Mouse (Mus musculus): ENCODE results near the gene Sema4d. TPM values are rescaled to one million over a fixed set of nuclear protein-coding genes. Genes with fewer than 3 reads are reported as not detected.
A peak's percentile ranks its signal among the peaks of the same experiment; 100 is the strongest.

Sema4d gene
- polyA plus RNA-seq, 1 experiment, result 3.1 TPM

DNA sequence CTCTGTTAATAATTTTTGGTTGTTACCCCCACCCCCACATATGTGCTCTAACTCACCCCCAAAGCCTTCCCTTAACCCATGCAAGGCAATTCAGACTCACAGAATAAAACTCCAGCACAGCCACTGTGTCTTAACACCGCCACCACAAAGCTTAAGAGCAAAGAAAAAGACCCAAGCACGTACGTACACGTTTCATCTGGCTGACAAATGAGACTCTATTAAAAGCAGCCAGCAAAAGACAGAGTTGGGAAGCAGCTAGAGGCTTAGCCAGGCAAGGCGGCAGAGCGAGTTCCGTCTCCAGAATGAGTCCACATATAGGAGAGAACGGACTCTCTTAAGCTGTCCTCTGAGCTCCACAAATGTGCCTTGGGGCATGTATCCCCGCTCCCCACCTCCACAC, 37.5 kb downstream of the Sema4d start:
- Histone ChIP-seq H3K4me1 (ENCODE audit: control insufficient read depth, insufficient read depth, low read length) (no peaks in the 10 kb centered on the region), H3K27ac (ENCODE audit: insufficient read depth, low read length) (no peak overlapping the region), H3K4me3 (ENCODE audit: insufficient read depth, low read length) (no peak overlapping the region)
- TF ChIP-seq POLR2A (IDR thresholded peaks at IDR 0.05; ENCODE audit: low read depth, low read length), result no peak
- no peak for TF ChIP-seq CTCF (IDR thresholded peaks at IDR 0.05; ENCODE audit: borderline replicate concordance, insufficient read depth, low read length)

DNA sequence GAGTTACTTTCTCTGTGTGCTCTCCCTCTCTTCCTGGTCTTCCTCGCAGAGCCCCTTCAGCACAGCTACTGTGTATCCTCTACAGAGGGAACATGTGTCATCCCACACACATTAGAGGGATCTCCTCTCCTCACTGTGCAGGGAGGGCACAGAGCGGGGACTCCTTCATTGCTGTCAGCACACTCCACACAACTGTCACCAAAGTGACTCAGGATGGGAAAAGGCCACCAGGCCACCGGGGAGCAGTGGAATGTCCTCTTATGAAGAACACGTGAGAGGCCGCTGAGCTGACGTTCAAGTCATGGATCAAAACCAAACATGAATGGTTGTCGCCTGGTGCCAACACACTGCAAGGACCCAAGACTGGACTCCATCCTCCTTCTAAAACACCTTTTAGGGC, 38.0 kb downstream of the Sema4d start:
- no peak for TF ChIP-seq POLR2A (IDR thresholded peaks at IDR 0.05; ENCODE audit: low read depth, low read length)
- no peak for TF ChIP-seq CTCF (IDR thresholded peaks at IDR 0.05; ENCODE audit: borderline replicate concordance, insufficient read depth, low read length)
- H3K27ac ChIP-seq (ENCODE audit: insufficient read depth, low read length), result no peak overlapping the region
- H3K4me1 ChIP-seq (ENCODE audit: control insufficient read depth, insufficient read depth, low read length), result no peaks in the 10 kb centered on the region
- H3K4me3 ChIP-seq (ENCODE audit: insufficient read depth, low read length), result no peak overlapping the region

DNA sequence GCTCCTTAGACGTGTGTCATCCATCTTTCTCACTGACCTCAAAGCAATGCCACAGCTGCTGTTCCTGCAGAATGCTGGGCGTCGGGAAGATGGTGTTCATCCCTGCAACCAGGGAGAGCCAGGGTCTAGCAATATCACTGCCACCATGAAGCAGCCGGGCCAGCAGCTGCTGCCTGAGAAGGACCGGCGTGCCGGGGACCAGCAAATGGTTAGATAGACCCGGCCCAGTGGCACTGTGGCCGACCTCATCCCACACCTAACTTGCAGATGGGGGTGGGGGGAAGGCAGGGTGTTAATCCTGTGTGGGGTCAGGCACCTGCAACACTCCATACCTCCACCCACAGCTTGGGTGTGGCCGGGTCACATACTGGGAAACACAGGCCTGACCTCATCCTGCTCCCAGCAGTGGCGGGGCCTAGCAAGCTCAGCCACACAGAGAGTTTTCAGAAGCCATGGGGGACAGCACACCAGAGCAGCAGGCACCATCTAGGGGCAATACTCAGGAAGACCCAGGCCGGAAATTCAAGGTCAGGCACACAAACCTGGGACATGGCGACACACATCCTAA, 38.9 kb downstream of the Sema4d start:
- no peak overlapping the region for H3K27ac ChIP-seq (ENCODE audit: insufficient read depth, low read length)
- H3K4me1 ChIP-seq (ENCODE audit: control insufficient read depth, insufficient read depth, low read length), result no peaks in the 10 kb centered on the region
- no peak overlapping the region for H3K4me3 ChIP-seq (ENCODE audit: insufficient read depth, low read length)
- TF ChIP-seq CTCF (IDR thresholded peaks at IDR 0.05; ENCODE audit: borderline replicate concordance, insufficient read depth, low read length) (no peak), POLR2A (IDR thresholded peaks at IDR 0.05; ENCODE audit: low read depth, low read length) (no peak)

DNA sequence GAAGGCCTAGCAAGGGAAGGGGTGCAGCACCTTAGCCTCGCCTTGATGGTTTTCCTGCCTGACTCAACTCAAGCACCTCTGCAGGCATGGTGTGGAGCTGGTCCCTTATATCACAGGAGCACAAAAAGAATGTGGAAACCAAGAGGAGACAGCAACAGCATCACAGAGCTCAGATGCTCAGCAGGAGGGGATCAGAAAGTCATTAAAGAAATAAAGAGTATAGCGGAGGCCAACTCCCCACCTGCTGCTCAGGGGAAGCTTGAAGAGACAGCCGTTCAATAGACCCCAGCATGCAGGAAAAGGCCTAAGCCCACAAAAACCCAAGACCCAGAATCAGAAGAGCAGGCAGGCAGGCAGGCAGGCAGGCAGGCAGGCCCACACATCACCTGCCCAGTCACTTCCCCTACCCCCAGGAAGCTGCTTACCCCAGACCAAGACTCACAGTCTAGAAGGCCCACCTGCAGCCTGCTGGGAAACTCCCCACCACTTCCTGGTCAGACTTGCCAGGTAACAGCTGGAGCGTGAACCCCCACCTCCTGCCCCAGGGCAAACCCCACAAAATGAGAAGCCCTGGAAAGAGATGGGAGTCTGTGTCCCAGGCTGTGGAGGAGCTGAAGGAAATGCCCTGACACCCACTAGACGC, 39.6 kb downstream of the Sema4d start:
- no peak overlapping the region for H3K27ac ChIP-seq (ENCODE audit: insufficient read depth, low read length)
- no peaks in the 10 kb centered on the region for H3K4me1 ChIP-seq (ENCODE audit: control insufficient read depth, insufficient read depth, low read length)
- TF ChIP-seq CTCF (IDR thresholded peaks at IDR 0.05; ENCODE audit: borderline replicate concordance, insufficient read depth, low read length) (no peak), POLR2A (IDR thresholded peaks at IDR 0.05; ENCODE audit: low read depth, low read length) (no peak)
- H3K4me3 ChIP-seq (ENCODE audit: insufficient read depth, low read length), result no peak overlapping the region

DNA sequence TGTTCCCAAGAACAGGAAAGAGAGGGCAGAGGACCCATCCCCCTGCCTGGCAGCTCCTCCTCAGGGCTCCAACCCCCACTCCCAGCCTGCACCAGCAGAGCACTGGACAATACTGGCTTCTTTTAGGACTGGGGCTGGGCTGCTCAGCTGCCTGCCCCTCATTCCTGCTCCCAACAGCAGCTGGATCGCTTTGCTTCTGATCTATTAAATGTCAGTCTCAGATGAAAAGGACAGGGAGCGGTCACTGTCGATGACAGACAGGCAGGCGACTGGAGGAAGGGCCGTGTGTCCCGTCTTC, 40.4 kb downstream of the Sema4d start:
- H3K4me1 ChIP-seq (ENCODE audit: control insufficient read depth, insufficient read depth, low read length), result no peaks in the 10 kb centered on the region
- no peak overlapping the region for H3K27ac ChIP-seq (ENCODE audit: insufficient read depth, low read length)
- H3K4me3 ChIP-seq (ENCODE audit: insufficient read depth, low read length), result no peak overlapping the region
- TF ChIP-seq CTCF (IDR thresholded peaks at IDR 0.05; ENCODE audit: borderline replicate concordance, insufficient read depth, low read length) (no peak), POLR2A (IDR thresholded peaks at IDR 0.05; ENCODE audit: low read depth, low read length) (no peak)

DNA sequence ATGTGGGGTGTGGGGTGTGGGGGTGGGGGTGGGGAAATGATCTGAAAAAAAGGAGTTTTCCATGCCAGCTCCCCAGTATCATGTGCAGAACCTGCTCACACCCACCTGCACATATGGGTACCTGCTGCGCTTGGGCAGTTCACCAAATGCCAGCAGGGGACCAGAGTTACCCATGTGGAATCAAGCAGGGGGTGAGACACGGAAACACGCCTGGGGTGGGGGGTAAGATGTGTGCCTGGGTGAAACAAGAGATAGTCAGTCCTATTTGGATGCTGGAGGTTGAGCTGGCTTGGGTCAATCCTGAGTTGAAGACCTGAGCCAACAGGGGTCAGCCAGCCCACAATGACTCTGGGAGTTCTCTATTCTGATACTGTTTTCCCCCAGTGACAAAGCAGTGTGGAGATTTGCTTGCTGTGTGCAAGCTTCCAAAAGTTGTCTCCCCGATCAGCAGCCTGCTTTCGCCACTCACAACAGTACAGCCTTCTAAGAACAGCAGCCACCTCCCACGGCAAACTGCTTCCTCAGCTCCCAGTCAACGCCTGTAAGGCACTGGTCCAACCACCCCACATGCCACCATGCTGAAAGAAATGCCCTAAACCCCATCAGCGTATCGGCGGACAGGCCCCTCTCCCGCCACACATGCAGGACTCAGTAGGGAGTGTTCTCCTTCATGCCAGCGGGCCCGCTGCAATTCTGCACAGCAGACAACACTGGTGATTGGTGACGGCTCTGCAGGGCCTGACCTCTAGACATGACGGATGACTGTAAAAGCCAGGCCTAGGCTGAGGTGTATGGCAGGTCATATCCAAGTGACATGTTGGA, 41.0 kb downstream of the Sema4d start:
- H3K4me1 ChIP-seq (ENCODE audit: control insufficient read depth, insufficient read depth, low read length), result no peaks in the 10 kb centered on the region
- TF ChIP-seq CTCF (IDR thresholded peaks at IDR 0.05; ENCODE audit: borderline replicate concordance, insufficient read depth, low read length), result no peak
- TF ChIP-seq POLR2A (IDR thresholded peaks at IDR 0.05; ENCODE audit: low read depth, low read length), result no peak
- no peak overlapping the region for H3K27ac ChIP-seq (ENCODE audit: insufficient read depth, low read length)
- no peak overlapping the region for H3K4me3 ChIP-seq (ENCODE audit: insufficient read depth, low read length)

DNA sequence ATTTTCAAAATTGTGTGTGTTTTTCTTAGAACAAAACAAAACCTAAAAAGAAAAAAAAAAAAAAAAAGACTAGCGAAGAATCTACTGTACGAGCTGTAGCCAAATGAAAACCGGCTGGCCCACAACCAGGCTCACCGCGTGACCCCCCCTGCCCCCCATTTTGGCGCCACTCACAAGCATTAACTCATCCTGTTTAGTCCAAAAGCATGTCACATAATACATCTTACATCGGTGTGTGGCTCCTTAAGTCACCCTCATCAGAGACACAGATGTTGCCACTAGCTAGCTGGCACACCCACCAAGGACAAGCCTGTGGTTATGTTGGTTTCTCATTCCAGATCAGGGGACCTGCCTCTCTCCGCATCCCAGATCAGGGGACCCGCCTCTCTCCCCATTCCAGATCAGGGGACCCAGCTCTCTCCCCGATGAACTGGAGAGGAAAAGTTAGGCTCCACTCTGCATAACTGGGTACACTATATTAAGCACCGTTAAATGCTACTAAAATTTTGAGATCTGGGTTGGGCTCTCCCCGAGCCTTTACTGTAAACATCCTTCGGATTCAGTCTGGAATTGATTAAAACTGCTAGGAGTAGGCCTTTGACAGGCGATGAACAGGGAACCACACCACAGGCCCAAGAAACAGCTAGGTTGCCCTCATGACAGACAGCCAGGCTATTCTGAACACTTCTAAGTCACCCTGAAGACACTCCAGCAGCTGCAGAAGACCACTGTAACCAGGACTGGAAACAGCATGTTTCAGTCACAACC, 43.8 kb downstream of the Sema4d start:
- TF ChIP-seq CTCF (IDR thresholded peaks at IDR 0.05; ENCODE audit: borderline replicate concordance, insufficient read depth, low read length), result no peak
- TF ChIP-seq POLR2A (IDR thresholded peaks at IDR 0.05; ENCODE audit: low read depth, low read length), result no peak

DNA sequence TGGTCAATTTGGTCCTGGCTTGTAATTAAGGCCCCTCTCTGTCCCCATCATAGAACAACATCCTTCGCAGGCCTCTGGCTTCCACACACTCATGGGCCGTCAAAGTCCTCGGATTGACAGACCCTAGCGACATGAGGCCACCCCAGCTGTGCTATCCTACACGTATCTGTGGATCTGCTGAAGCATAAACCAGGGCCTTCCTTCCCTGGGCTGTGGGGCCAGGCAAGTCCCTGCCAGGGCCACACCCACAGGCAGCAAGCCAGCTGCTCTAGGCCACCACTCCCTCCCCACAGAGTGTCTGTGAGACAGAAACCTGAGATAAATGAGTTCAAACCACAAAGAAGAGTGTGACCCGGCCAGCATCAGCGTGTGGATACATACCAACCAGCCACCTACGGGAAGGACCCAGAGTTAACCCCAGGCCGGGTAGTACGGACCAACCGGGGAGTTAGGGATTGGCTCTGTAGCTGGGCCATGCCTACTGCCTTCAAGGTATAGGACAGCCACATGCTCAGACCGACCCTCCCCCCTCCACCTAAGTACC, 45.5 kb downstream of the Sema4d start:
- no peaks in the 10 kb centered on the region for H3K4me1 ChIP-seq (ENCODE audit: control insufficient read depth, insufficient read depth, low read length)
- H3K4me3 ChIP-seq (ENCODE audit: insufficient read depth, low read length), result no peak overlapping the region
- no peak overlapping the region for H3K27ac ChIP-seq (ENCODE audit: insufficient read depth, low read length)
- no peak for TF ChIP-seq POLR2A (IDR thresholded peaks at IDR 0.05; ENCODE audit: low read depth, low read length)
- TF ChIP-seq CTCF (IDR thresholded peaks at IDR 0.05; ENCODE audit: borderline replicate concordance, insufficient read depth, low read length), result no peak

More for the DNA sequence above, 43.8 kb downstream of the Sema4d start:
- Histone ChIP-seq H3K4me3 (ENCODE audit: insufficient read depth, low read length) (no peak overlapping the region), H3K27ac (ENCODE audit: insufficient read depth, low read length) (peak overlapping the region; percentile 16; the same call in 1 of the 2 replicates), H3K4me1 (ENCODE audit: control insufficient read depth, insufficient read depth, low read length) (no peaks in the 10 kb centered on the region)

DNA sequence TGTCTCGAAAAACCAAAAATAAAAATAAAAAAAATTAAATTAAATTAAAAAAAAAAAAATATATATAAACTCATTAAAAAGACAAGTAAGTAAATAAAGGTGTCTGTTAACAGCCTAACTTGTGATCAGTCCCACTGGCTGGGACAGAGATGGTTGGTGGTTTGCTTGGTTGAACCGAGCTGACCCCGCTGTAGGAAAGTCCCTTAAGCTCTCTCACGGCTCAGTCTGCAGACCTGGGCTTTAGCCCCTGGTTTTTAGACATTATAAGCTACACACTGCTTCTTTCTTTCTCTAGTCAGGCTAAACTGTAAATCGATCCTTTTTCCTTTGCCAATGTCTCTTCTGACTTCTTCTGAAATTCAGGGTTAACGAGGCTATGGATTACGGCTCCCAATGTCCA, 46.5 kb downstream of the Sema4d start:
- Histone ChIP-seq H3K4me3 (ENCODE audit: insufficient read depth, low read length) (no peak overlapping the region), H3K27ac (ENCODE audit: insufficient read depth, low read length) (no peak overlapping the region), H3K4me1 (ENCODE audit: control insufficient read depth, insufficient read depth, low read length) (no peaks in the 10 kb centered on the region)
- TF ChIP-seq CTCF (IDR thresholded peaks at IDR 0.05; ENCODE audit: borderline replicate concordance, insufficient read depth, low read length) (no peak), POLR2A (IDR thresholded peaks at IDR 0.05; ENCODE audit: low read depth, low read length) (no peak)
